Mouse (Mus musculus) forebrain, embryonic 15.5 days (tissue): ENCODE data around the gene Snrpn. TPM values are rescaled to one million over a fixed set of nuclear protein-coding genes. Genes with fewer than 3 reads are reported as not detected.
"Not testable (repeated sequence)": the region's sequence is repeated elsewhere in the genome, so short reads cannot be mapped to it uniquely, and the experiment has no call there.

ENCODE experiments used
- ATAC-seq: fragments of 200-750 bp; cut with Nextera tagmentation; replicated peaks from 2 replicates; pipeline ENCODE4 v1.8.0; 2017; ENCODE audit warnings: mild to moderate bottlenecking, moderate TSS enrichment, moderate library complexity
- H3K27ac ChIP-seq: fragments of 300-500 bp; sonication (generic); replicated peaks from 2 replicates; pipeline ENCODE4 v1.5.1; 2015; ENCODE audit warnings: mild to moderate bottlenecking, inconsistent platforms
- H3K27me3 ChIP-seq: fragments of 300-500 bp; sonication (generic); 2 replicates; pipeline ENCODE4 v1.6.1; 2015; ENCODE audit warnings: inconsistent platforms
- H3K36me3 ChIP-seq: fragments of 300-500 bp; sonication (generic); 2 replicates; pipeline ENCODE4 v1.6.1; 2015; ENCODE audit warnings: mild to moderate bottlenecking, inconsistent platforms
- H3K4me1 ChIP-seq: fragments of 300-500 bp; sonication (generic); 2 replicates; pipeline ENCODE4 v1.6.1; 2015; ENCODE audit warnings: inconsistent platforms
- H3K4me2 ChIP-seq: fragments of 300-500 bp; sonication (generic); replicated peaks from 2 replicates; pipeline ENCODE4 v1.6.1; 2015; ENCODE audit warnings: mild to moderate bottlenecking, inconsistent platforms
- H3K4me3 ChIP-seq: fragments of 300-500 bp; sonication (generic); 2 replicates; pipeline ENCODE4 v1.5.1; 2015; ENCODE audit warnings: mild to moderate bottlenecking, inconsistent platforms
- H3K9ac ChIP-seq: fragments of 300-500 bp; sonication (generic); replicated peaks from 2 replicates; pipeline ENCODE4 v1.6.1; 2015; ENCODE audit warnings: mild to moderate bottlenecking, inconsistent platforms
- H3K9me3 ChIP-seq: fragments of 300-500 bp; sonication (generic); 2 replicates; pipeline ENCODE4 v1.6.1; 2016; ENCODE audit warnings: inconsistent platforms
- WGBS: fragments of 180-500 bp; shearing (Covaris S2); methylation state at CpG from one replicate; pipeline ENCODE4 v1.1.7; 2015; ENCODE audit warnings: mixed read lengths; 5-methylcytosine and 5-hydroxymethylcytosine counted together
- polyA plus RNA-seq: library from polyadenylated mRNA; unstranded; fragments of >200 nt; fragmentation: Nextera tagmentation; extraction: Ambion mirVana; gene quantifications from 2 replicates; pipeline ENCODE4 v1.2.1, GENCODE M21; 2015

Snrpn gene
- polyA plus RNA-seq: 477 and 487 TPM in 2 replicates

- no peaks in the 10 kb centered on the region for H3K36me3 ChIP-seq
- WGBS: 43% methylated on average over 4 of the region's 4 CpGs
- H3K4me2 ChIP-seq: no peak within 1 kb of the TSS
- H3K9me3 ChIP-seq: no peaks in the 10 kb centered on the region
- H3K27me3 ChIP-seq: no peaks in the 10 kb centered on the region
- no peak within 1 kb of the TSS for H3K9ac ChIP-seq
- ATAC-seq: peak; percentile 69
- no peaks in the 10 kb centered on the region for H3K4me1 ChIP-seq
- 0 out of 2 replicates have a peak within 1 kb of the TSS, but pooled peaks have one; percentile 11 for H3K27ac ChIP-seq
- H3K4me3 ChIP-seq: no peak within 1 kb of the TSS
These were observed at the start of gene Snrpn for GRCm38 (mm10) chr7:60139742-60140480. Gene Snrpn, minus strand, starts transcription at chr7:60140219.

DNA sequence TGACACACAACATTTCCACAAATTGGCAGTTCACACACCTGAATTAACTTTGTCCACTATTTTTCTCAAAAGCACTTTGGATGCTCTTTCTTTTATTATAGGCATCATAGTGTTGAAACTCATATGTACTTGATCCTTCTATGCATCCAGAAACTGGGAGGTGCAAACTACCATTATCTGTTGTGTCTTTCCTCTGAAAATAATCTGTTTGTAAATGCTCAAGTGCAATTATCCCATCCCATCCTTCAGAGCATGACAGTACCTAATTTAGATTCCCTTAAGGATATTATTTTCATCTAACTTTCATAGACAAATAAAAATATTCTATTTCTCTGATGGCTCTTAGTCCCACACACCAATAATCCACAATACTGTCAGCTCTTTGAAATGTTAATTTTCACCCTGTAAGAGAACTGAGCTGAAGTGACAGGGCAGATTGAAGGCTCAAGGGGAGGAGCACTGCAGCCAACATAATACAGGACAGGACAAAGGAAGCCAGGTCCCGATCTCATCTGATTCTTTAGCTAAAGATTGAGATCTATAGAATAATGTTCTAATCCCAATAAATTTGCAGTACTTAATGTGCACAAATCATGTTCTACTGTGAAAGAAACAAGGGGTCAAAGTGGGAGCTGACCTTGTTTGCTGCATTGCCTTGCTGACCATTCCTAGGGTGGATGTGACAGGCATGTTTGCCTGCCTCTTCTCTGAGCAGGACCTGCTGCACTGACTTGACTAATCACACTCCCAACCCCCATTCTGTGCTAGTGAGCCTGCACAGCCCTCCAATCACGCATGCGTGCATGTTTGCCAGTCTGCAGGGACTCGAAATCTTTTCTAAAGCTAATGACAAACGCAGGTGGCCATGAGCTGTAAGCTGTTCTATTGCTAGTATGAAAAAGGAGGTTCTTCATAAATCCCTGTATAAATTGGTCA, 30.5 kb upstream of the Snrpn start:
- Histone ChIP-seq H3K9ac (no peak overlapping the region), H3K4me3 (peak overlapping the region; percentile 17)
- WGBS: 49% methylated on average over 5 of the region's 5 CpGs

GRCm38 (mm10) chr7:60125332-60125731, 14.7 kb downstream of the Snrpn start:
- no peak overlapping the region for H3K9ac ChIP-seq
- 78% methylated on average over 7 of the region's 7 CpGs for WGBS
- H3K9me3 ChIP-seq: no peaks in the 10 kb centered on the region
- no peaks in the 10 kb centered on the region for H3K4me1 ChIP-seq
- no peak for ATAC-seq
- H3K27me3 ChIP-seq: no peaks in the 10 kb centered on the region
- H3K27ac ChIP-seq: no peak overlapping the region
- H3K36me3 ChIP-seq: no peaks in the 10 kb centered on the region
- H3K4me2 ChIP-seq: no peak overlapping the region
- no peak overlapping the region for H3K4me3 ChIP-seq

More for the DNA sequence above, 30.5 kb upstream of the Snrpn start:
- Histone ChIP-seq H3K36me3 (no peaks in the 10 kb centered on the region), H3K27ac (peak overlapping the region; percentile 72), H3K4me1 (no peaks in the 10 kb centered on the region), H3K4me2 (peak overlapping the region; percentile 14; the same call in 1 of the 2 replicates), H3K9me3 (no peaks in the 10 kb centered on the region), H3K27me3 (no peaks in the 10 kb centered on the region)
- ATAC-seq: peak; percentile 97

DNA sequence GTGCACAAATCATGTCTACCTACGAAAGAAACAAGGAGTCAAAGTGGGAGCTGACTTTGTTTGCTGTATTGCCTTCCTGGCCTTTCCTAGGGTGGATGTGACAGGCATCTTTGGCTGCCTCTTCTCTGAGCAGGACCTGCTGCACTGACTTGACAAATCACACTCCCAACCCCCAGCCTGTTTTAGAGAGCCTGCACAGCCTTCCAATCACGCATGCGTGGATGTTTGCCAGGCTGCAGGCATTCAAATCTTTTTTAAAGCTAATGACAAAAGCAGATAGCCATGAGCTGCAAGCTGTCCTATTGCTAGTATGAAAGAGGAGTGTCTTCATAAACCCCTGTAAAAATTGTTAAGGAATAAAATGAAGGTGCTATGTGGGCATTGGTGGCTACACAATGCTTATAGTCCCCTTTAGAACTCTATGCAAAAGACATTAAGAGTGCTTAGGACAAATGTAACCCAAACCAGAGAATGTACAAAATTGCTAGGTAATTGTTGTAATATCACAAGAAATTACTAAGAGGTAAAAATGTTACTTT, 16.9 kb downstream of the Snrpn start:
- WGBS: 43% methylated on average over 3 of the region's 3 CpGs
- not testable (repeated sequence) for H3K9me3 ChIP-seq, H3K27me3 ChIP-seq, ATAC-seq, H3K4me3 ChIP-seq, H3K9ac ChIP-seq, H3K4me2 ChIP-seq, H3K4me1 ChIP-seq, H3K36me3 ChIP-seq
- 0 out of 2 replicates have a peak overlapping the region, but pooled peaks have one; percentile 17 for H3K27ac ChIP-seq

- no peaks in the 10 kb centered on the region for H3K27me3 ChIP-seq
- no peaks in the 10 kb centered on the region for H3K9me3 ChIP-seq
- no peaks in the 10 kb centered on the region for H3K36me3 ChIP-seq
- no peak for ATAC-seq
- H3K27ac ChIP-seq: 0 out of 2 replicates have a peak overlapping the region, but pooled peaks have one; percentile 17
- H3K9ac ChIP-seq: no peak overlapping the region
- no peak overlapping the region for H3K4me3 ChIP-seq
- no peaks in the 10 kb centered on the region for H3K4me1 ChIP-seq
- WGBS: 65% methylated on average over 2 of the region's 2 CpGs
- no peak overlapping the region for H3K4me2 ChIP-seq
These were observed 17.5 kb downstream of the Snrpn start for GRCm38 (mm10) chr7:60122434-60123085.

DNA sequence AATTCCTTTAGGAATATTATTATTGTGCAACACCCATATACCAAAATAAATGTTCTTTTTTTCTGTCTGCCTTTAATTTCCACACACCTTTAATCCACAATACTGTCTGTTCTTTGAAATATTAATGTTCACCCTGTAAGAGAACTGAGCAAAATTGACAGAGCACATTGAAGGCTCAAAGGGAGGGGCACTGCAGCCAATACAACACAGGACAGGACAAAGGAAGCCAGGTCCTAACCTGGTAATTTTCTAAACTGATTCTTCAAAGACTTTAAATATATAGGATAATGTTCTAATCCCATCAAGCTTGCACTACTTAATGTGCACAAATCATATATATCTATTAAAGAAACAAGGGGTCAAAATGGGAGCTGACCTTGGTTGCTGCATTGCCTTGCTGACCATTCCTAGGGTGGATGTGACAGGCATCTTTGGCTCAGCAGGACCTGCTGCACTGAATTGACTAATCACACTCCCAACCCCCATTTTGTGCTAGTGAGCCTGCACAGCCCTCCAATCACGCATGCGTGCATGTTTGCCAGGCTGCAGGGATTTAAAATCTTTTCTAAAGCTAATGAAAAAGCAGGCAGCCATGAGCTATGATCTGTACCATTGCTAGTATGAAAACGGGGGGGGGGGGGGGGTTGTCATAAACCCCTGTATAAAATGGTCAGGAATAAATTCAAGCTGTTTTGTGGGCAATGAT, 42.7 kb downstream of the Snrpn start:
- Histone ChIP-seq H3K4me2 (no peak overlapping the region), H3K36me3 (no peaks in the 10 kb centered on the region), H3K9ac (no peak overlapping the region), H3K27me3 (no peaks in the 10 kb centered on the region), H3K27ac (peak overlapping the region; percentile 48; the same call in 1 of the 2 replicates), H3K4me1 (no peaks in the 10 kb centered on the region), H3K4me3 (no peak overlapping the region), H3K9me3 (no peaks in the 10 kb centered on the region)
- 40% methylated on average over 3 of the region's 3 CpGs for WGBS
- ATAC-seq: peak; percentile 92

DNA sequence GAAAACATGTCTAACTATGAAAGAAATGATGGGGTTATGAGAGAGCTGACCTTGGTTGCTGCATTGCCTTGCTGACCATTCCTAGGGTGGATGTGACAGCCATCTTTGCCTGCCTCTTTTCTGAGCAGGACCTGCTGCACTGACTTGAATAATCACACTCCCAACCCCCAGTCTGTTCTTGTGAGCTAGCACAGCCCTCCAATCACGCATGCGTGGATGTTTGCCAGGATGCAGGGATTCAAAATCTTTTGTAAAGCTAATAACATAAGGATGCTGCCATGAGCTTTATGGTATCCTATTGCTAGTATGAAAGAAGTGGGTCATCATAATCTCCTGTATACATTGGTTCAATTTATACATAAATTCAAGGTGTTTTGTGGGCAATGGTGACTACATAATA, 63.7 kb downstream of the Snrpn start:
- Histone ChIP-seq H3K27ac (no peak overlapping the region), H3K4me2 (no peak overlapping the region), H3K4me3 (no peak overlapping the region), H3K9ac (no peak overlapping the region), H3K27me3 (no peaks in the 10 kb centered on the region), H3K36me3 (no peaks in the 10 kb centered on the region), H3K4me1 (no peaks in the 10 kb centered on the region), H3K9me3 (no peaks in the 10 kb centered on the region)
- WGBS: 53% methylated on average over 2 of the region's 2 CpGs
- no peak for ATAC-seq

DNA sequence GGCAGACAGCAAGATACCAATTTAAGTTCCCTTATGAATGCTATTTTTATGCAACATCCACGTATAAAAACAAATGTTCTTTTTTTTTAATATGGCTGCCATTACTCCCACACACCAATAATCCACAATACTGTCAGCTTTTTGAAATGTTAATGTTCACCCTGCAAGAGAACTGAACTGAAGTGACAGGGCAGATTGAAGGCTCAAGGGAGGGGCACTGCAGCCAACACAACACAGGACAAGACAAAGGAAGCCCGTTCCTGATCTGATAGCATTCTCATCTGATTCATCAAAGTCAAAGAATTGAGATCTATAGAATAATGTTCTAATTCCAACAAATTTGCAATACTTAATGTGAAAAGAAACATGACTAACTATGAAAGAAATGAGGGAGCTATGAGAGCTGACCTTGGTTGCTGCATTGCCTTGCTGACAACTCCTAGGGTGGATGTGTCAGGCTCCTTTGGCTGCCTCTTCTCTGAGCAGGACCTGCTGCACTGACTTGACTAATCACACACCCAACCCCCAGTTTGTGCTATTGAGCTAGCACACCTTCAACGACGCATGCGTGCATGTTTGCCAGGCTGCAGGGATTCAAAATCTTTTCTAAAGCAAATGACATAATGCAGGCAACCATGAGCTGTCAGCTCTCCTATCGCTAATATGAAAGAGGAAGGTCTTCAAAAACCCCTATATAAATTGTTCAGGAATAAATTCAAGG, 92.4 kb downstream of the Snrpn start:
- Histone ChIP-seq H3K9ac (no peak overlapping the region), H3K9me3 (no peaks in the 10 kb centered on the region), H3K4me2 (peak overlapping the region; percentile 8; the same call in 1 of the 2 replicates), H3K27me3 (no peaks in the 10 kb centered on the region), H3K36me3 (no peaks in the 10 kb centered on the region), H3K27ac (peak overlapping the region; percentile 65), H3K4me1 (no peaks in the 10 kb centered on the region), H3K4me3 (peak overlapping the region; percentile 27)
- ATAC-seq: peak; percentile 82
- WGBS: 62% methylated on average over 6 of the region's 6 CpGs

- WGBS: 69% methylated on average over 3 of the region's 3 CpGs
- Histone ChIP-seq H3K27me3 (no peaks in the 10 kb centered on the region), H3K9me3 (no peaks in the 10 kb centered on the region), H3K4me1 (no peaks in the 10 kb centered on the region), H3K4me3 (no peak overlapping the region), H3K9ac (no peak overlapping the region), H3K4me2 (no peak overlapping the region), H3K27ac (no peak overlapping the region), H3K36me3 (no peaks in the 10 kb centered on the region)
- ATAC-seq: no peak
These were observed 126.8 kb downstream of the Snrpn start for GRCm38 (mm10) chr7:60013186-60013585.

DNA sequence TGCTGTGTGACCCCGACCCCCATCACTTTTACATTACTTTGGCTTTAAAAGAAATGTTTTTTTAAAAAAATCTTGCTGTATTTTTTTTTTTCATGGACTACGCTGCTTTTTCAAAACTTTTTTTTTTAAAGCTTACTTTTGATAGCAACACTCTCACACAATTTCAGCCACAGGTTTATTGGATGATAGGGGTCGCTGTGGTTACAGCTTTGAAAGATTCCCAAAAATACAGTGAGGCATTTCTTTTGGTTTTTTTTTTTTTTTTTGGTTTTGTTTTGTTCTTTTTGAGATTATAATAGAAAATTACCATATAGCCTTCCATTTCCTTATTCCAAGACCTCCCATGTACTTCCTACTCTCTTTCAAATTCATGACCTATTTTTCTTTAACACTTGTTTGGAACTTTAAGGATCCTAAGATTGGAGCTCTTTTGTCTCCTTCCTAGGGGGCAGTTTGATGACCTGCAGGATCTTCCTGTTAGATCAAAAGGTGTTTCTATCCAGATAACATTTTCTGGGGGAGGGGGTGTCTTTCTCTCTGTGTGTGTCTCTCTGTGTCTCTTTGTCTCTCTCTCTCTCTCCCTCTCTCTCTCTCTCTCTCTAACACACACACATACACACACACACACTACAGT, 132.2 kb downstream of the Snrpn start:
- no peak overlapping the region for H3K9ac ChIP-seq
- H3K27ac ChIP-seq: no peak overlapping the region
- no peaks in the 10 kb centered on the region for H3K27me3 ChIP-seq
- peaks cover 9% of the 10 kb centered on the region; the same call in 1 of the 2 replicates for H3K9me3 ChIP-seq
- WGBS: 42% methylated on average over 3 of the region's 3 CpGs
- H3K4me1 ChIP-seq: no peaks in the 10 kb centered on the region
- H3K4me3 ChIP-seq: no peak overlapping the region
- no peak overlapping the region for H3K4me2 ChIP-seq
- no peaks in the 10 kb centered on the region for H3K36me3 ChIP-seq
- no peak for ATAC-seq
